Comparison of ENCODE assay signal across 18 mouse cellular contexts in genomic region chr3:116985741-116986140, GRCm38 (mm10). TPM values are rescaled to one million over a fixed set of nuclear protein-coding genes. Genes with fewer than 3 reads are reported as not detected.
A peak's percentile ranks its signal among the peaks of the same experiment; 100 is the strongest.
DNase-seq lines count a peak whose midpoint lies in the region; ATAC-seq and TF ChIP-seq lines count a peak whose summit lies in the region.
"Had no signal": no experiment of that assay in that cellular context is flagged by ENCODE, and none has a peak within 500 bp of the region (broad histone marks: within the 10 kb centered on the region; RNA-seq: fewer than 3 reads in every experiment).

No protein-coding gene starts in this region.

- WGBS in embryonic facial prominence, embryonic 14.5 days: 52% methylated on average over 1 of the region's 1 CpGs
- WGBS in embryonic facial prominence, embryonic 10.5 days: 79% methylated on average over 1 of the region's 1 CpGs
- 60% methylated on average over 1 of the region's 1 CpGs for WGBS in lung, embryonic 15.5 days
- 37% methylated on average over 1 of the region's 1 CpGs for WGBS in lung, postnatal 0 days

- no peak overlapping the region for H3K4me3 ChIP-seq in embryonic facial prominence, embryonic 14.5 days (ENCODE audit: low read depth, low read length)
- H3K4me3 ChIP-seq in embryonic facial prominence, embryonic 10.5 days: no peak overlapping the region
- no peak overlapping the region for H3K4me3 ChIP-seq in lung, embryonic 15.5 days
- no peak overlapping the region for H3K4me3 ChIP-seq in lung, postnatal 0 days (ENCODE audit: low read depth, low read length)
- no peak overlapping the region for H3K4me3 ChIP-seq in left cerebral cortex, adult 2 months
- H3K4me3 ChIP-seq: liver, embryonic 15.5 days had no signal

- ATAC-seq in embryonic facial prominence, embryonic 14.5 days (ENCODE audit: low read depth): peak; percentile 45; the same call in 1 of the 2 replicates
- ATAC-seq in lung, embryonic 15.5 days (ENCODE audit: borderline replicate concordance, extremely low read depth, low FRiP score, low TSS enrichment): no peak
- ATAC-seq in lung, postnatal 0 days: no peak
- ATAC-seq: Patski had no signal

- H3K4me2 ChIP-seq in embryonic facial prominence, embryonic 14.5 days (ENCODE audit: low read depth, low read length): no peak overlapping the region
- no peak overlapping the region for H3K4me2 ChIP-seq in lung, embryonic 15.5 days
- no peak overlapping the region for H3K4me2 ChIP-seq in lung, postnatal 0 days (replicated peaks; ENCODE audit: low read depth, low read length)
- H3K4me2 ChIP-seq: hindbrain, embryonic 14.5 days; liver, embryonic 15.5 days had no signal

- H3K27me3 ChIP-seq in embryonic facial prominence, embryonic 14.5 days (replicated peaks; ENCODE audit: control insufficient read depth, insufficient read depth, low read length): no peaks in the 10 kb centered on the region
- H3K27me3 ChIP-seq in embryonic facial prominence, embryonic 10.5 days (replicated peaks; ENCODE audit: low read depth, poor library complexity, severe bottlenecking): no peaks in the 10 kb centered on the region
- no peaks in the 10 kb centered on the region for H3K27me3 ChIP-seq in lung, embryonic 15.5 days
- H3K27me3 ChIP-seq in lung, postnatal 0 days (replicated peaks; ENCODE audit: insufficient read depth, low read length): no peaks in the 10 kb centered on the region
- H3K27me3 ChIP-seq: liver, embryonic 15.5 days; Patski had no signal

- no peak overlapping the region for H3K27ac ChIP-seq in embryonic facial prominence, embryonic 14.5 days (replicated peaks; ENCODE audit: low read depth, low read length)
- no peak overlapping the region for H3K27ac ChIP-seq in embryonic facial prominence, embryonic 10.5 days (replicated peaks)
- 0 out of 2 replicates have a peak overlapping the region, but pooled peaks have one; percentile 0 for H3K27ac ChIP-seq in lung, embryonic 15.5 days
- no peak overlapping the region for H3K27ac ChIP-seq in lung, postnatal 0 days (ENCODE audit: low read length)
- H3K27ac ChIP-seq in left cerebral cortex, adult 2 months: peak overlapping the region; percentile 56
- H3K27ac ChIP-seq: liver, embryonic 15.5 days; macrophage had no signal

- H3K9ac ChIP-seq in embryonic facial prominence, embryonic 14.5 days (ENCODE audit: low read depth, low read length): no peak overlapping the region
- no peak overlapping the region for H3K9ac ChIP-seq in lung, embryonic 15.5 days
- no peak overlapping the region for H3K9ac ChIP-seq in lung, postnatal 0 days (replicated peaks; ENCODE audit: low read depth)
- H3K9ac ChIP-seq: hindbrain, embryonic 14.5 days; liver, embryonic 15.5 days had no signal

- no peaks in the 10 kb centered on the region for H3K9me3 ChIP-seq in embryonic facial prominence, embryonic 14.5 days (ENCODE audit: control insufficient read depth, low read length)
- no peaks in the 10 kb centered on the region for H3K9me3 ChIP-seq in embryonic facial prominence, embryonic 10.5 days
- H3K9me3 ChIP-seq in lung, embryonic 15.5 days: no peaks in the 10 kb centered on the region
- H3K9me3 ChIP-seq in lung, postnatal 0 days (ENCODE audit: low read length): no peaks in the 10 kb centered on the region
- H3K9me3 ChIP-seq: liver, embryonic 15.5 days had no signal

- peak; percentile 21 for DNase-seq in embryonic facial prominence, embryonic 14.5 days (ENCODE audit: low spot score)
- no peak for DNase-seq in embryonic facial prominence, embryonic 10.5 days (ENCODE audit: low spot score)
- DNase-seq in lung, postnatal 0 days (ENCODE audit: low spot score): no peak
- peak; percentile 54 to 58 for DNase-seq in left cerebral cortex, adult 2 months (ENCODE audit: extremely low spot score in 1 of 2, low spot score in 2 of 2)
- DNase-seq in right cerebral cortex, postnatal 14 days: peak; percentile 28
- DNase-seq in adrenal gland, postnatal 25 days: no peak
- DNase-seq in cerebellum, adult 18-20 months: no peak
- DNase-seq: adrenal gland, adult 2 months; kidney, adult 9 months had no signal

- peaks cover 11% of the 10 kb centered on the region for H3K4me1 ChIP-seq in embryonic facial prominence, embryonic 14.5 days (ENCODE audit: control insufficient read depth, insufficient read depth, low read length)
- no peaks in the 10 kb centered on the region for H3K4me1 ChIP-seq in embryonic facial prominence, embryonic 10.5 days
- H3K4me1 ChIP-seq in lung, embryonic 15.5 days: 0 out of 2 replicates have a peak, but pooled peaks cover 4% of the 10 kb centered on the region
- H3K4me1 ChIP-seq in lung, postnatal 0 days (ENCODE audit: insufficient read depth, low read depth, low read length): no peaks in the 10 kb centered on the region
- H3K4me1 ChIP-seq: liver, embryonic 15.5 days had no signal

- intact Hi-C loops in left cerebral cortex, adult 2 months (cut with DNase I): loop anchor here (1.0 to 5.0 kb wide), 5 partner anchors 17 to 137 kb away; partner anchors contain the start of genes 4930455H04Rik and Palmd

- TF ChIP-seq EP300 in lung, postnatal 0 days (IDR thresholded peaks at IDR 0.05): no peak

- no peak for TF ChIP-seq CTCF in lung, postnatal 0 days (IDR thresholded peaks at IDR 0.05)
- no peak; the same call in 1 of the 2 replicates for TF ChIP-seq CTCF in left cerebral cortex, adult 2 months (IDR thresholded peaks at IDR 0.05)

- H3K36me3 ChIP-seq in embryonic facial prominence, embryonic 14.5 days (ENCODE audit: control insufficient read depth, insufficient read depth, low read length): no peaks in the 10 kb centered on the region
- no peaks in the 10 kb centered on the region for H3K36me3 ChIP-seq in embryonic facial prominence, embryonic 10.5 days (replicated peaks)
- no peaks in the 10 kb centered on the region for H3K36me3 ChIP-seq in lung, embryonic 15.5 days
- no peaks in the 10 kb centered on the region for H3K36me3 ChIP-seq in lung, postnatal 0 days (ENCODE audit: insufficient read depth, low read length)
- H3K36me3 ChIP-seq: liver, embryonic 15.5 days had no signal

RNA-seq across cellular contexts. Expression of gene Palmd, which starts 17.0 kb away (rescaled TPM):
- polyA plus RNA-seq in embryonic facial prominence, embryonic 14.5 days (2014; fragmentation: Nextera tagmentation; extraction: Ambion mirVana): 23.0 and 24.5 TPM in 2 replicates
- polyA plus RNA-seq in embryonic facial prominence, embryonic 10.5 days (2016; fragmentation: Nextera tagmentation; extraction: Ambion mirVana): 0.88 and 1.5 TPM in 2 replicates
- 7.8 and 9.0 TPM in 2 replicates for polyA plus RNA-seq in lung, embryonic 15.5 days (2015; fragmentation: Nextera tagmentation; extraction: Ambion mirVana)
- polyA plus RNA-seq in lung, postnatal 0 days (2015; fragmentation: Nextera tagmentation; extraction: Ambion mirVana): 16.1 and 23.0 TPM in 2 replicates
- total RNA-seq in left cerebral cortex, adult 2 months (2021): 10 to 100 TPM; 21.6 to 23.6 TPM
- 56.5 and 66.8 TPM in 2 replicates for total RNA-seq in adrenal gland, postnatal 25 days (2021)
- total RNA-seq: common myeloid progenitor, adult 5-6 weeks had no signal
- polyA plus RNA-seq: macrophage had no signal

RNA-seq across cellular contexts. Expression of gene 4930455H04Rik, which starts 17.7 kb away (rescaled TPM):
- not detected in 2 replicates for polyA plus RNA-seq in embryonic facial prominence, embryonic 14.5 days (2014; fragmentation: Nextera tagmentation; extraction: Ambion mirVana)
- polyA plus RNA-seq in embryonic facial prominence, embryonic 10.5 days (2016; fragmentation: Nextera tagmentation; extraction: Ambion mirVana): not detected in 2 replicates
- polyA plus RNA-seq in lung, embryonic 15.5 days (2015; fragmentation: Nextera tagmentation; extraction: Ambion mirVana): not detected in 2 replicates
- not detected in 2 replicates for polyA plus RNA-seq in lung, postnatal 0 days (2015; fragmentation: Nextera tagmentation; extraction: Ambion mirVana)
- total RNA-seq in left cerebral cortex, adult 2 months (2021): not detected
- not detected in 2 replicates for total RNA-seq in adrenal gland, postnatal 25 days (2021)
- total RNA-seq: adrenal gland, adult 2 months; common myeloid progenitor, adult 5-6 weeks; gastrocnemius, postnatal 4 days; layer of hippocampus, postnatal 36 days had no signal
- polyA plus RNA-seq: adrenal gland, adult 2 months; heart, embryonic 14.5 days; hindbrain, embryonic 14.5 days; liver, embryonic 15.5 days; macrophage; Patski had no signal

Comparison
In these comparisons a context has a peak if more than half of its experiments do, and no peak if none do; other contexts are left out.
1. DNase-seq: peak in embryonic facial prominence, embryonic 14.5 days (single experiment), left cerebral cortex, adult 2 months (2 of 2) and right cerebral cortex, postnatal 14 days (single experiment); none in embryonic facial prominence, embryonic 10.5 days (single experiment), lung, postnatal 0 days (single experiment), adrenal gland, postnatal 25 days (single experiment) and cerebellum, adult 18-20 months (0 of 2).
2. H3K27ac ChIP-seq: peak in lung, embryonic 15.5 days (single experiment) and left cerebral cortex, adult 2 months (single experiment); none in embryonic facial prominence, embryonic 14.5 days (single experiment), embryonic facial prominence, embryonic 10.5 days (single experiment) and lung, postnatal 0 days (single experiment).